Mouse (Mus musculus): Measurements from ENCODE around the gene Islr2. TPM values are rescaled to one million over a fixed set of nuclear protein-coding genes. Genes with fewer than 3 reads are reported as not detected.

The Islr2 gene
- total RNA-seq, 1 experiment from 2014 or later = 0.64 TPM

GRCm38 (mm10) chr9:58196610-58197567 lies 7.2 kb downstream of the Islr2 start:
- DNase-seq = peak; percentile 26

GRCm38 (mm10) chr9:58196141-58196540 lies 8.0 kb downstream of the Islr2 start:
- no peak for DNase-seq

- no peak for DNase-seq
Observed at GRCm38 (mm10) chr9:58195671-58196070, 8.4 kb downstream of the Islr2 start.

GRCm38 (mm10) chr9:58194222-58194621 lies 9.9 kb downstream of the Islr2 start:
- no peak for DNase-seq

- no peak for DNase-seq
Observed at GRCm38 (mm10) chr9:58184456-58184855, 19.7 kb downstream of the Islr2 start.

GRCm38 (mm10) chr9:58179390-58179789 lies 24.7 kb downstream of the Islr2 start:
- DNase-seq = no peak

GRCm38 (mm10) chr9:58177165-58177564 lies 27.0 kb downstream of the Islr2 start:
- no peak for DNase-seq

- DNase-seq = no peak
Observed at GRCm38 (mm10) chr9:58175745-58176487, 28.2 kb downstream of the Islr2 start.

- DNase-seq = no peak
Observed at GRCm38 (mm10) chr9:58174818-58175251, 29.3 kb downstream of the Islr2 start.

GRCm38 (mm10) chr9:58172863-58173262 lies 31.3 kb downstream of the Islr2 start:
- no peak for DNase-seq

- no peak for DNase-seq
Observed at GRCm38 (mm10) chr9:58169426-58169825, 34.7 kb downstream of the Islr2 start.

- no peak for DNase-seq
Observed at GRCm38 (mm10) chr9:58168880-58169279, 35.2 kb downstream of the Islr2 start.

- DNase-seq = no peak
Observed at GRCm38 (mm10) chr9:58165779-58166178, 38.3 kb downstream of the Islr2 start.

GRCm38 (mm10) chr9:58163146-58163545 lies 41.0 kb downstream of the Islr2 start:
- peak; percentile 42 for DNase-seq

GRCm38 (mm10) chr9:58162173-58162572 lies 41.9 kb downstream of the Islr2 start:
- no peak for DNase-seq

- DNase-seq = no peak
Observed at GRCm38 (mm10) chr9:58160315-58160714, 43.8 kb downstream of the Islr2 start.

- DNase-seq = no peak
Observed at GRCm38 (mm10) chr9:58159855-58160254, 44.3 kb downstream of the Islr2 start.

GRCm38 (mm10) chr9:58158541-58159311 lies 45.4 kb downstream of the Islr2 start:
- no peak for DNase-seq

GRCm38 (mm10) chr9:58157838-58158237 lies 46.3 kb downstream of the Islr2 start:
- DNase-seq = no peak

GRCm38 (mm10) chr9:58156819-58157560 lies 47.1 kb downstream of the Islr2 start:
- DNase-seq = no peak

- peak; percentile 39 for DNase-seq
Observed at GRCm38 (mm10) chr9:58155366-58155765, 48.8 kb downstream of the Islr2 start.

- no peak for DNase-seq
Observed at GRCm38 (mm10) chr9:58153095-58153494, 51.0 kb downstream of the Islr2 start.

Data from adrenal gland, postnatal 25 days (tissue).